Mouse (Mus musculus) CD4-positive, CD25-positive, alpha-beta regulatory T cell, adult 4 months (primary cell): ENCODE measurements around the gene Gpc6. TPM values are rescaled to one million over a fixed set of nuclear protein-coding genes. Genes with fewer than 3 reads are reported as not detected.
"Not testable (repeated sequence)": the region's sequence is repeated elsewhere in the genome, so short reads cannot be mapped to it uniquely, and the experiment has no call there.

Source experiments
- ATAC-seq: one replicate; pipeline ENCODE4 v1.8.0; 2017
- polyA plus RNA-seq, 2 experiments: library from polyadenylated mRNA; unstranded; fragments of 100-300 nt; shearing (Covaris generic); gene quantifications; one replicate each; pipeline ENCODE4 v1.2.1; 2017

Gpc6 gene
- polyA plus RNA-seq, 2 experiments from 2014 or later: 0.15 TPM; not detected in 1

DNA sequence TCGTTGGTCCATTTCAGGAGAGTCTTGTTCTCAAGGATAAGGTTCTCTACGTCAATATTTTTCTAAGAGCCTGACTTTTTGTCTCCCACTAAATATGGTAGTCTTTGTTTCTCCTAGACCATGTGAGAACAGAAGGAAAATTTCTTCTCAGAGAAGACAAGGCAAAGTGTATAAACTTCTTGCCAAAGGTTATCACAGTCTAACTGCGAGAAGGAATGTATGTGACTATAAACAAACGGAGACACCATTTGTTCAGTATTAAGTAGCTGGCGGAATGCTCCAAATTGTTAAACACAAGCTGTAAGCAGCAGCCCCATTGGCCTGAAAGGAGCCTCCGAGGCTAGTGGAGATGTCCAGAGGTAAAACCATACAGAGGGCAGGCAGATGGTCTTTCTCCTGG is 454.9 kb downstream of the Gpc6 start:
- ATAC-seq: no peak

DNA sequence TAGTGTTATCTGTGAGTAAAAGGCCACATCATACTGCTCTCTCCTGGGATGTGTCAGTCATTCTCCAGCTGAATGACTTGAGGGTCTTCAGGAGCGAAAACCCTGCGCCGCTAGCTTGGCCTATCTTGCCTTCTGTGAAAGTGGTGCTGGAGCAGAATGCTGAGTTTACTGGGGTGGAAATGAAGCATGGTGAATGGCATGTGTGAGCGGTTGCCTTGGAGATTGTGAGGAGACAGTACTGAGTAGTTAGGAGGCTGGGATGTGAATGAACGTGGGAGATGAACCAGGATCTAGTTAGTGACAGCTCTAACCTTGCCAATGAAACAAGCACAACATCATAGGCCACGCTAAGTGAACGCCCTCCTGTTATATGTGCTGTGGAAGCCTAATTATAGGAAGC is 458.1 kb downstream of the Gpc6 start:
- no peak for ATAC-seq

- ATAC-seq: no peak
Observed at GRCm38 (mm10) chr14:117384096-117384770, 459.1 kb downstream of the Gpc6 start.

DNA sequence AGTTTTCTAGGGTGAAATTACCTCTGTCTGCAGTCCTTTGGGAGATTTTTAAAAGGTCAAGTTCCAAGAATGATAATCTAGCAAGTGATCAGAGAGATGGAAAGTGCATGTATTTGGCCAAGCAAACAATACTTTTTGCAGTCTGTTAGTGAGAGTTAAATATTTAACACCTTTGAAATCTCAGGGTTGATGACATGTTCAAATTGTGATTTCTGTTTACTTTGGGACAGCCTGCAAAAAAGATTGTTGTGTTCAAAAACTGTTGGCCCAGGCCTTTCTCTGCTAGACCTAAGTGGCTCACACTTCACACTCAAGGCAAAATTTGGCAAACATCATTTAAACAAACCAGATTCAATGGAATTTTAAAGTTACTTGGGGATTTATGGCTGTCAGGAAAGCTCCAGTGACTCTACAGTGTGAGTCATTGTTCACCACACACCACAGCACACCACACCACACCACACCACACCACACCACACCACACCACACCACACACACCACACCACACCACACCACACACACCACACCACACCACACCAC is 460.7 kb downstream of the Gpc6 start:
- ATAC-seq: no peak

DNA sequence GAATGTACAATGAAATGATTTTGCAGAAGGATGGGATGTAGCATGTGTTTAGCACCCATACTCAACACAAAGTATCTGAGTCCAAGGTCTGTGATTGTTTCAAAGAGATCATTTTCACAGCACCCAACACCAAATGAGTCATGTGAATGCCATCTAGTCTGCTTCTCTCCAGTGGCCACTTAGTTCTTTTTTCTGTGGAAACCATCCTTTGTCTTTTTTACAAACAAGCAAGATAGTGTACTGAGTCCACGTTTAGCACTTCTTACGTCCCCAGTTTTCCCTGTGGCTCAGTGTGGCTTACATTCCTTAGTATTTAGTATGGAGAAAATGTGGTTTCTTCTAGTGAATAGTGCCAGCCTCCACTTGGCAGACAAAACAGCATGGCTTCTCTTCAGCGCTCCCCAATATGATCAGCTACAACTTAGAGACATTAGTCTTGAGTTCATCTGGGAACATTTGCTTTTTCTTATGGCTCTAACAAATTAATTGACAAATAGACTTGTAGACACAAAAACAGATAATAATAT is 465.7 kb downstream of the Gpc6 start:
- ATAC-seq: no peak

DNA sequence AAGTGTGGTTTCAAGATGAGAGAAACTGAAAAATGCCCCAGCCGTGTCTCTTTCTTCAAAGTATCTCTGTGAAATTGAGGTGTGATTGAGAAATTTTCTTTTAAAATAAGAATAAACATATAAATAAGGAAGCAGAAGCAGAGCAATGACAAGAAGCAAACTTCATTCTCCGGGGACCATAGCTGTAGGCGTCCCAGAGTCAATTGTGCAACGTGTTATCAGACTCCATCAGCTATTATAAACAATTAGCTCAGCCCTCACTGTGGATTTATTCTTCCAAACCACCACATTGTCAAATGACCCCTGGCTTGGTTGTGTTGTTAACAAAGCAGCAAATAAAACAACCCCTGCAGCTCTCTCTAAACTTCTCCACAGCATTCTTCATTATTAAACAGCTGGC is 466.3 kb downstream of the Gpc6 start:
- ATAC-seq: no peak

DNA sequence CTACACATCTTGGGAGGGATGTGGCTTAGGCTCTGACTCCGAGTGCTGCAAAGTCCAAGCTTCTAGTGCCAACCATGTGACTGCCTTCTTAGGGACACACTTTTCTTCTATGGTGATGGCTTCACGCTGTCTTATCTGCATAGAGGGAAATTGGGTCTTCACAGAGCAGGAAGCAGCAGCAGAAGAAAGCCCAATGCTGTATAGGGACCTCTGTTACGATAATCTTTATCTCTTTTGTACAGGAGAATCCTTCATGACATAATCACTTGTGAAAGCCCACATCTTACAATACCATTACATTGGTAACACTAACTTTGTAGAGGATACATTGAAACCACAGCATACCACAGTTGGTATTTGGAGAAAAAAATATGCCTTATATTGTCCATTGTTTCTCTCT is 472.1 kb downstream of the Gpc6 start:
- ATAC-seq: no peak

GRCm38 (mm10) chr14:117407824-117408524 is 482.9 kb downstream of the Gpc6 start:
- no peak for ATAC-seq

DNA sequence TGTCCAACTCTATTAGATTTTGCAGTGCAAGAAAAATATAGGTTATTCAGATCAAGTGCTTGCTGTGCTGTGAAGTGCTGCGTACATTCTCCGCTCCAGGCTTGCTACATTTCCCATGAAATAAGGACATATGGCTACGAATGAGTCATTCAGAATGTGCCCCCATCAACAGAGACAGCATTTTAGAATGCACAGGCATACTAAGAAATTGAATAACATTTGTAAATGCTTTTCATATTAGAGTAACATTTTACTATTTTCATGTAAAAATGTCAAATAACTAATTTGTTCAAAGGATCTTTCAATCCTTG is 483.4 kb downstream of the Gpc6 start:
- no peak for ATAC-seq

- no peak for ATAC-seq
Observed at GRCm38 (mm10) chr14:117409778-117410177, 484.7 kb downstream of the Gpc6 start.

DNA sequence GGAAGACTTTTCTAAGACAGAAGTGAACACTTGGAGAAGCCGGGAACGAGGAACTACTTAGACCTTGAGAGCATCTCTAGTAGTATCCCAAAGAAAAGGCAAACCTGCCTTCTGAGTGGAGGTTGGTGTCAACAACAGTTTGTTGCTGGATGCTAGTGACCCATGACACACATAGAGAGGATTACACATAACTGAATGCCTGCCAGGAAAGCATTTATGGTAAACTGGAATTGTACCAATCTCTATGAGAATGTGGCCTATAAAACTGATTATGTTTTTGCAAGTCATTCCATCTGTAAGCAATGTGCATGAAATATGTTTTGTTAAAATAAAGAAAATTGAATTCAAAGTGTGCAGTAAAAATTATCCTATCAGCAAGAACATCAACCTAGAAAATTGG is 485.4 kb downstream of the Gpc6 start:
- no peak for ATAC-seq

DNA sequence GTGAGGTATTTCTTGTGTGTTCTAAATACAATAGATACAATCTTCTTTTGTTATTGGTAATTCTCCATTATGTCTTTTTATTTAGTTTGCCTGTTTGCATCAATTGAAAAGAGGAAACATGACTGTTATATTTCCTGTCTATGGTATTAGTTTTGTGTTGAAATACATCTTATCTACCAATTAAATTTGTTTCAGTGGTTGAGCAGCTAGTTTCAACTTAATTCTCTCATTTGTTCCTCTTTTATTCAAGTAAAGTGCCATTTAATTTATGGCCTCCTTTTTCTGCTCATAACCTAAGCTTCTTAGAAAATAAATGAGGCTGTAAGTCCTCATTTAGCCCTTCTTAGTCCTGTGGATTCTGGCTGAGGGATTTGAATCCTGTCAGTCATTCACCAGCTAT is 489.9 kb downstream of the Gpc6 start:
- no peak for ATAC-seq

DNA sequence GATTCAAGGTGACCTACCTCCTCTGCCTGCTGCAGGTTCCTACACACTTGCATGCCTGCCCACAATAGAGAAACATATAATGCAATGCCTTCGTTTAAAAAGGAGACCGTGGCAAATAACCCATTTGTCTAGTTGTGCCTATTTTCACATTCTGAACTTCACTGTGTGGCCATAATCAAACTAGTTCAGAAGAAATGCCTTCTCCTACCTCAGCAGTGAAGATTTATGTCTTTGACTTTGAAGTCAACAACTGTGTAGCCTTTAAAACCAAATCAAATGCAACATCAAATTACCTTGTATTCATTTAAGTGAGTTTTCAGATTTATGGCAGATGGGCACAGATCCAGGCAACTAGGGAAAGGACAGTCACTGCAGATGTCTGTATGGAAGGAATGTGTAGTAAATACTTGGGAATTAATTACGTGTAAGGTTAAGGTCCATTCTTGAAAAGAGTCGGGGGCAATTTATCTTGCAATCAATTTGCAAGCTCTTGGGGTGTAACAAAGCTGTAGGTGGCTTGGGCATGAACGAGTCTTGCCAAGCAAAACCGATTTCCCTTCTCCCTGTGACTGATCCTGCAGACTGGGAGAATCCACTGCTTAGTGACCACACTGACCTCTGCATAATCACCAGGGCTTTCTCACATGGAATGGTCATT is 494.6 kb downstream of the Gpc6 start:
- ATAC-seq: no peak

DNA sequence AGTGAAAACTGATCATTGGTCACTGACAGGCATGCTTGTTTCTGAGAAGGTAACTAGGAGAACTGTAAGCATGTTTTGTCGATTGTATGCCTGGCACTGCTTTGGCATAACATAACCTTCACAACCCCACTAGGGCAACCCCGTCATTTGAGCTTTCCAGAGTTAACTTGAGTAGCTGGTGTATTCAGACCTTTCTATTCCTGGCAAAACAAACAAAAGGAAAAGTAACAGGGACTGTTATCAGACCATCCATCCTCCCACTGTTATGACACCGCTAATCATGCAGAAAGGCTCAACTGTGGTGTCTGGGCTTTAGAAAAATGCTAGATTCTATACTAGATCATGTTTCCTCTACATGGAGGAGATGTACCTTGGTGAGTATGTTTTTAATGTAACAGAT is 496.1 kb downstream of the Gpc6 start:
- no peak for ATAC-seq

- ATAC-seq: no peak
Observed at GRCm38 (mm10) chr14:117426116-117426515, 501.0 kb downstream of the Gpc6 start.

DNA sequence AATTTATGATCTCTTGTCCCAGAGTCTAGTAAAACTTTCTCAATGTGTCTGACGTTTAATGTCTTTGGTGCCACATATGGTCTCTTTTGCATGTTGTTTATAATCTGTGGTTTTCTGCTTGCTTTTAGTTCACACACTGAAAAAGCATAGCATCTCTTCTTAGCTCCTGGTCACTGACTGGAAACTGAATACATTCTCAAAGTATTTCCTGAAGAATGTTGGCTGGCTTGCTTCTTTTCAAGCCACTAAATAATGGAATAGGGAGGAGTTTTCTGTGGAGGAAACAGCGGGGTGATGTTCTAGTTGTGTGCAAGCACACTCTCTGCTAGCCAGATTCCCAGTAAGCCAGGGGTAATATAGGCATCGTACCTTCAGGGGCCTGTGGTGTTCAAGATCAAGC is 502.7 kb downstream of the Gpc6 start:
- ATAC-seq: no peak

DNA sequence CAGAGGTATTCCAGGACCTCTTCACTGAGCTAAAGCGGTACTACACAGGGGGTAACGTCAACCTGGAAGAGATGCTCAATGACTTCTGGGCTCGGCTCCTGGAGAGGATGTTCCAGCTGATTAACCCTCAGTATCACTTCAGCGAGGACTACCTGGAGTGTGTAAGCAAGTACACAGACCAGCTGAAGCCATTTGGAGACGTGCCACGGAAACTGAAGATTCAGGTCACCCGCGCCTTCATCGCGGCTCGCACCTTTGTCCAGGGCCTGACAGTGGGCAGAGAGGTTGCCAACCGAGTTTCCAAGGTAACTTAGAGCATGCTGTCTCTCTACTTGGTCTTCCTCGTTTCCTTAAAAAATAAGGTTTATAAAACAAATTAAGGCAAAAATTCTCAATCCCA is 510.6 kb downstream of the Gpc6 start:
- no peak for ATAC-seq

GRCm38 (mm10) chr14:117446675-117447231 is 521.6 kb downstream of the Gpc6 start:
- not testable (repeated sequence) for ATAC-seq

GRCm38 (mm10) chr14:117451391-117451991 is 526.4 kb downstream of the Gpc6 start:
- no peak for ATAC-seq

DNA sequence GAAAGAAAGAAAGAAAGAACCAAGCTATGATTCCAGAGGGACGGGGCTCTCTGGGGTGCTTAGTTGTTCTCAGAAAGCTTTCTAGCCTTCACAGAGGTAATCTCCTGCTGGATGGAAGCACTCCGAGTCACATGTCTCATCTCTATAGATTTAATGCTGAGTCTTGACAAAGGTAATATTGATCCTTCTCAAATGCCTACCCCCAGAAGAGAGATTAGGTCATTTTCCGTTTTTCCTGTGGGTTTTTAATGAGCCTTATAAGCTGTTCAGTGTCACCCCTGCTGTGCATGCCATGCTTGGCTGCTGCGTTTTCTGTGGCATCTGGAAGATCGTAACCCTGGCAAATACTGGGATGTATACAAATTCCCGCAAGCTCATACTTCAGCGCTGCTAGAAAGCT is 527.0 kb downstream of the Gpc6 start:
- ATAC-seq: no peak

- ATAC-seq: no peak
Observed at GRCm38 (mm10) chr14:117473378-117473777, 548.3 kb downstream of the Gpc6 start.

GRCm38 (mm10) chr14:117478879-117479278 is 553.8 kb downstream of the Gpc6 start:
- no peak for ATAC-seq
